Mouse (Mus musculus): ENCODE data around the gene Ttyh2.
A peak's percentile ranks its signal among the peaks of the same experiment; 100 is the strongest.

The Ttyh2 gene

DNA sequence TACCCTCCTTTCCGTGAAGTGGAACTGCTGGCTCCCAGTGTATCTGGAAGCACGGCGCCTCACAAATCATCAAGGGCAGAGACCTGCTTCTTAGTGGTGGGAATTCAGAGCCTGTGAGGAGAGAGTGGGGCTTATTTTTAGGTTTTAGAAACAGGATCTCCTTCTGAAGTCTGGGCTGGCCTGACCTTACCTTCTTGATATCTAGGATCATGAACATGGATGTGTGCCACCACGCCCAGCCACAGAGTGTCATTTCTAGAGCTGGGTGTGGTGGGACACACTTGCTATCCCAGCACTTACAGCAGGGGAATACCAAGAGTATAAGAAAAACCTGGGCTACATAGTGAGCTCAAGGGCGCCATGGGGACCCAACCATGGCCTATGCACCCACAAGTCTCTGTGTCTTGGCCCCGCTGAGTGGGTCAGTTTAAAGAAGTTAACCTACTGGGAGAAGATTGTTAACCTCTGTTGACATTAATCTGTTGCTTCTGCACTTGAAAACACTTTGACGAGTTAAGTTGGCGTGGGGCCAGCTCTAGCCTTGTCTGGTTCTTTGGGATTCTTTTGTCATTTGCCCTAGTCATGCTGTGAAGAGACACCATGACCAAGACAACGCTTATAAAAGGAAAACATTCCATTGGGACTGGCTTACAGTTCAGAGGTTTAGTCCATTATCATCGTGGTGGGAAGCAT, 7.9 kb downstream of the Ttyh2 start:
- no peak for DNase-seq

DNA sequence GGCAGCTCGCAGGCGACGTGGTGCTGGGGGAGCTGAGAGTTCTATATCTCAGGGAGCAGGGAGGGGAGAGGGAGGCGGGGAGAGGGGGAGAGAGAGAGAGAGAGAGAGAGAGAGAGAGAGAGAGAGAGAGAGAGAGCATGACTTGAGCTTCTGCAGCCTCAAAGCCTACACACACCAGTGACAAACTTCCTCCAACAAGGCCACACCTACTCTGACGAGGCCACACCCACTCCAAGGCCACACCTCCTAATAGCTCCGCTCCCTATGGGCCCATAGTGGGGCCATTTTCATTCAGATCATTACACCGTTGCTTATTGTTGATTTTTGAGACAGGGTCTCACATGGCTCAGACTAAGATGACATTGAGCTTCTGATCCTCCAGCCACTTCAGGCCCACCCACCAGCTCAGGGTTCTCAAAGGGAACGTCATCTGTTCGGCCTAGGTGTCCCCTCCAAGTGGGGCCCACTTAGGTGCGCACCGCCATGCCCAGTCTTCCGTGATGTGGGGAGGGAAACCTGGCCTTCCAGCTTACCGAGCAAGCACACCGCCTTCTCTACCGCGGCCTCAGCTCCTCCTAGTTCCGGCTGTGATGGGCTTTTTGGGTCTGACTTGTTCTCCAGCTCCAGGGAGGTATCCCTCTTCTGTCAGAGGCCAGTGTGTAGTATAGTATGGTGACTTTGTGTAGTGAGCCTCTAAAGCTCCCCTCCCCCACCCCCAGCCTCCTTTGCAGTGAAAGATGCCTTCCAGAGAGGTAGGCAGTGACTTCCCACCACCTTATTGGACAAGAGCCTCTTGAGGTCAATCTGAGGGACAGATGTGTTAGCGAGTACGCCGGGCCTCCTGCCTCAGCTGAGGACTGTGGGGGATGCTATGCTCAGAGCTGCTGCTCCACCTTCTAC, 8.7 kb downstream of the Ttyh2 start:
- no peak for DNase-seq

DNA sequence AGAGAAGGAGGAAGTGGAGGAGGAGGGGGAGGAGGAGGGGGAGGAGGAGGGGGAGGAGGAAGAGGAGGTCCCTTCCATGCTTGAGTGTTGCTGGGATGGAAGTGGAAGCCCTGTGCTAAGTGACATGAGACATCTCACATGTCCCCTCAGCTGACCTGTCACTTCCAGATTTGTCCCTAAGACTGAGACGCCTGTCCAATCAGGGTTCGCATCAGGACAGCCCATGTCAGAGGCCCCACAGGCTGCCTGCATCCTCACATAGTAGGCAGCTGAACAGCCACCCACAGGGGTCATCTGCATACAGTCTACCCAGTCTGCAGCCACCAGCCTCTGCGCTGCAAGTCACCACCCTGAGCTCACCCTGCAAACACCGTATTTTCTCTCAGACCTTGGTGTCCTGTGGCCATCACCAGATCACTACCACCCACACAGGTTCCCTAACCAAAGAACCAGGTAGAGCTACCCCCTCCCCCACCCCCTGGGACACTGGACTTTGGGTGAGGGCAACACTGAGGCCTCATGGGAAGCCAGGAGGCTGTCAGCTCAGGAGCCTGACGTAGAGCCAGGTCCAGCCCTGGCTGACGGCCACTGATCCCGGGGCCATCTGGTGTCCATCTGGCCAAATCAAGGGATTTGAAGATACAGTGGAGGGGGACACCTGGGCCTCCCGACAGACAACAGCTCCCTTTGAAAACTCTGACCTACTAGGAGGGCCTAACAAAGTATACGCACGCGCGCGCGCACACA, 9.6 kb downstream of the Ttyh2 start:
- no peak for DNase-seq

DNA sequence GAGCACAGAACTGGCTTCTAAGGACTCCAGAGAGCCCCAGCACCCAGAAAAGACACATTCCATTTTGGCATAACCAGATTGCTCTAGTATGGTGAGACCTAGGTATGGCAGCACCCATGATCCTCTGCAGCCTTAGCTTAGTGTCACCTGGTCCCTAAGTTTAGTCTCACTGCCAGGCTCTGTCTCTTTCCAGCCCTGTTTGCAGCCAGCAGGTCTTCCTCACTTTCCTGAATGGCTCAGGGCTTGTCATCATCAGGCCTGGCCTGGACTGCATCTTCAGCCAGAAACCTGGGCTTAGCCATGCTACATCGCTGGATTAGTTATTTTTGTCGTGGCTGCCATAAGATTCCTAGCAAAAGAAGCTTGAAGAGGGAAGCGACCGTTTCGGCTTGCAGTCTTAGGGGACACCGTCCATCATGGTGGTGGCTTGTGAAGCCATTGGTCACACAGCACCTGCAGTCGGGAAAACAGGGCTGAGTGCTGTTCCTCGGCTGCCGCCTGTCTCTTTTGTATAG, 10.4 kb downstream of the Ttyh2 start:
- no peak for DNase-seq

DNA sequence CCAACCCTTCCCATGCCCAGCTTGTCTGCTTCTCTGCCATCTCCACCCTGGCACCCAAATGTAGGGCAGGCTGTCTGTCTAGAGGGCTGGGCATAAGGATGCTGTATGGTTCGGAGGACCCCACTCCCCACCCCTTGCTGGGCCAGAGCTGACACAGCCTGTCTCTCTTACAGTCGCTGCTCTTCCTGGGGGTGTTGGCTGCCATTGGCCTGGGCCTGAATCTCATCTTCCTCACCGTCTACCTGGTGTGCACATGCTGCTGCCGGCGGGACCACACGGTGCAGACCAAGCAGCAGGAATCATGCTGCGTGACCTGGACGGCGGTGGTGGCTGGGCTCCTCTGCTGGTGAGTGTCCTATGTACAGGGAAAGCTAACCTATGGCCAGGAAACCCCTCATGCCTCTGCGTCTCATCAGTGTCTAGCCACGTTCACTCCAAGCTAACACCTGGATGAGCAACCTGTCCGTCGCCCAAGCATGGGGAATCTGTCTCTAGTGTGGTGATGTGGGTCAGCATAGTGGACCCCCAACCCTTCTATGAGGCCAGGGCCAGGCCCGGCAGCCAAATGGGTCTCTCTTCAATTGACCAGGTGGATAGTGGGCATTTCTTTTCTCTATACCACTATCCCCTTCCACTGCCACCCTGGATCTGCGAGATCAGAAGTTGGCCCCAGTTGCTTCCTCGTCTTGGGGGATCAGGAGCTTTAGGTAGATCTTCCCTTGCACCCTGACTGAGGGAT, 11.2 kb downstream of the Ttyh2 start:
- DNase-seq, result no peak

DNA sequence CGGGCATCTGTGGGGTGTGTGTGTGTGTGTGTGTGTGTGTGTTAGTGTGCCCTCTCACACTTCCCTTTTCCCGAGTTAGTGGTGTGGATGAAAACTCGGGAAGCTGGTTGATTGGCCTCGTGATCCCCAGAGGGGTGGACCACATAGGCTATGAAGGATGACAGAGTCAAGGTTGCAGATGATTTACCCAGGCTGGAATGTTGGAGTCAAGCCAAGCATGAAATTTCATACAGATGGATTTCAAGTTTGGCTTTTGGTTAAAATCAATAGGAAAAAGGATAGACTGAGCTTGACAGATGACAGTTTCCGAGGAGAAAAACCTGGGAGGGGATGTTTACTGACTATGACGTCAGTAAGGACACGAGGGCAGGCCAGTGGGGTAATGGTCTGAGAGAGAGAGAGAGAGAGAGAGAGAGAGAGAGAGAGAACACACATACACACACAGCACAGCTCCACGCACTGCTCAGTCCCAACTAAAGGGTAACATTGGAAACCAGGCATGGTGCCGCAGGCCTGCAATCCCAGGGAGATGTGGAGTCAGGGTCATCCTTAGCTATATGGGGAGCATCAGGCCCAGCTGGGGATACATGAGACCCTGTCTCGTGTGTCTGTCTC, 12.4 kb downstream of the Ttyh2 start:
- no peak for DNase-seq

DNA sequence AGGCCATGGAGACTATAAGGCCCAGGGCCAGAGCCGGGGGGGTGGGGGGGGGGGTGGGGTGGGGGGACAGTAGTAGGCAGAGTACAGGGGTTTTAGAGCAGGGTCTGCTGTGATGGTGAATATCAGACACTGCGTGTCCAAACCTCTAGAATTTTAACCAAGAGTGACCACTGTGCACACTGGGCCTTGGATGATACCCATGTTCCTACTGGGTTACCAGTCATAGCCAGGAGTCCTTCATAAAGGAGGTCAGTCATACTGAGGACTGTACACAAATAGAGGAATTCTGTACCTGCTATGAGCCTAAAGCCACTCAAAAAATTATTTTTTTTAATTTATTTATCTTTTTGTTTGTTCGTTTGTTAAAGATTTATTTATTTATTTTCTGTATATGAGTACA, 13.5 kb downstream of the Ttyh2 start:
- DNase-seq, result no peak

DNA sequence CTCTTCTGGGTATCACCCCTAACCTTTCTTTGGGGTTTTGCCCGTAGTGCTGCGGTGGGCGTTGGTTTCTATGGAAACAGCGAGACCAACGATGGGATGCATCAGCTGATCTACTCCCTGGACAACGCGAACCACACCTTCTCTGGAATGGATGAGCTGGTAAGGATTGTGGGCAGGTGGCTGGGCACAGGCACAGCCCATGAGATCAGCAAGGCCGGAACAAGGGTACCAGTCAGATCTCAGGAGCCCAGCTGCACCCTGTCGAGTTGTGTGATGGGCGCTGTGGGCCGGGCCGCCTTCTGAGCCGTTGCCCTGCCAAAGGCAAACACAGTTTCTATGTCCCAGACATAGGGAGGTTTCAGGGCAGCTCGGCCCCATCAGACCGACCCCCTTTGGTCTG, 15.0 kb downstream of the Ttyh2 start:
- DNase-seq, result no peak

DNA sequence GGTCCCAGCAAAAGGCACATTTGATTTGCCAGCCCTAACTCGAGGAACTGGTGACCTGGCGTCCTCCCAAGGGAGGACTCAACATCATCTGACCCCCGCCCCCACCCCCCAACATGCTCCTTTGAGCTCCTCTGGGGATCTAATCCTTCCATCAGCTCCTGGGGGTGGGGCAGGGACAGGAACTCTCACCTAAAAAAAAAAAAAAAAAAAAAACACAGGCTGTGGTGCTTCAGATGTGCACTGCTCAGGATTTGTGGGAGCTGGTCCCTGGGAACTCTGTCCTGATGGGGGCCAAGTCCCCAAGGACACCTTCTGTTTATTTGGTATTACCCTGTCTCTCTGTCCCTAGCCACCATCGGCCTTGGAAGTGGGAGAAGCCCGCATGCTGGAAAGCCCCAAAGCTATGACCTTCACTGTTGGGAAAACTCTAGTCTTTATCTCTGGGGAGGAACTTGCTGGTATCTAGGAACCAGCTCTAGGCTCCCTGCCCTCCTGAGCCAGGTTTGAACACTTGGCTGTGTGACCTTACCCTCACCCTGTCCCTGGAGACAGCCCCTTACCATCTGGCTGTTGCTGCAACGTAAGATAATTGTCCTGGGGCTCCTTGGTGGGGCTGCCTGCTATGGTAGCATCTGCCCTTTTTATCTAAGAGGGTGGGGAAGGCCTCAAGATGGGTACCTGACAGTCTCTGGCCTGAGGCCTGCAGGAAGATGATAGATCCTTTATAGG, 16.4 kb downstream of the Ttyh2 start:
- no peak for DNase-seq

DNA sequence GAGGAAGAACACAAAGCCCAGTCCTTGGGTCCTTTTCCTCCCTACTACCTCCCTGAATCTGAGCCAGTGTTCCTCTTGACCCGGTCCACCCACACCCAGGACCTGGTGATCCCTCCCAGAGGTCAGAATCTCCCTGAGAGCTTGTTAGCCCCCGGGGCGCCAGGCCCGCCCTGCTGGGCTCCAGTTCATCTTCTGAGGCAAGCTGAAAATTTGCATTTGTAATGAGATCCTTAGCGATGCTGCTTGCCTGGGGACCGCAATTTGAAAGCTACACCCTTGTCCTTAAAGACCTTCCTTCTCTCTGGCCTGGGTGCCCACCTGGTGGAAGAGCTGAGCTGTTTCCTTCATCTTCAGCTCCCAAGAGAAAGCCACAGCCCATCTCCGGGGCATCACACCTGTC, 17.4 kb downstream of the Ttyh2 start:
- no peak for DNase-seq

DNA sequence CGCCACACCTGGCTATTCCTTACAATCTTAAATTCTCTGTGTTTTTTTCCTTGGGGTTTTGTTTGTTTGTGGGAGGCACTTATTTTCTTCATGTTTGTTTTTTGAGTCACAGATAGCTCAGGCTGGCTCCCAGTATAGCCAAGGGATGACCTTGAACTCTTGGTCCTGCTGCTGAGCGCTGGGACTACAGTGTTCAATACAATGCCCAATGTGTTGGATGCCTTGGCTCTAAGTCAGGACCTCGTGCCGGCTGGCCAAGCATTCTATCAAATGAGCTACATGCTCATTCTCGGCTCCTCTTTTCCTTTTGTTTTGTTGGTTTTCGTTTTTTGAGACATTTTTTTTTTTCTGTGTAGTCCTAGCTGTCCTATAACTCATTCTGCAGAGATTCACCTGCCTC, 18.2 kb downstream of the Ttyh2 start:
- DNase-seq, result no peak

DNA sequence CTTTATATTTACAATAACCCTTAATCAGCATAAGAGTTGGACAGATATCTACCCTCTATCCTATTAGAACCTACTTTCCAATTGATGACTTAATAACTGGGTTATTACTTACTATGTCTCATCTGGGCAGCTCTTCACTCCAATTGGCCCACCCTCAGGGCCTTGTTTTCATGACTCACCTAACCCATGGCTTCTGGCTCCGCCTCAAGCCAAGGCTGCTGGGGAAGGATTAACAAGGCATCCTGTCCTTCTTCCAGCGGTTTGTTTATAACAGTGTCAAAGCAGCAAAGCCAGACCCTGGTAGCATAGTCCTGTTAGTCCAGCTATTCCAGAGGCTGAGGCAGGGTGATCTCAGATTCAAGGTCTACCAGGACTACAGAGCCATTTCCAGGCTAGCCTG, 19.2 kb downstream of the Ttyh2 start:
- no peak for DNase-seq

DNA sequence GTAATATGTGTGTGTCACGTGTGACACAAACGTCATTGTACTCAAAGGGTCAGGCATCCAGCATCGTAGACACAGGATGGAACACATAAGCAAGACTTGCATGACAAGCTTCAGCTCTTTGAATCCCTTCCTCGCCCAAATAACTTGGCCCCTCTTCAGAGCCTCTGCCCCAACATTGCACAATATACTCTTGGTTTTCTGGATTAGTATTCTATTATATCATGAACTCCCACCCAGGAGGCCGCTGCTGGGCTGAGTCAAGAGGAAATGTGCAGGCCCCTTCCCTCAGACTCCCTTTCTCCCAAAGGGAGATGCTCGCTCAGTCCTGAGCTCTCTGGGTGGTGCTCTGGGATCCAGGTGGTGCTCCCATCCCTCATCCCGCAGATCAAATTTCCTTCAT, 23.3 kb downstream of the Ttyh2 start:
- no peak for DNase-seq

DNA sequence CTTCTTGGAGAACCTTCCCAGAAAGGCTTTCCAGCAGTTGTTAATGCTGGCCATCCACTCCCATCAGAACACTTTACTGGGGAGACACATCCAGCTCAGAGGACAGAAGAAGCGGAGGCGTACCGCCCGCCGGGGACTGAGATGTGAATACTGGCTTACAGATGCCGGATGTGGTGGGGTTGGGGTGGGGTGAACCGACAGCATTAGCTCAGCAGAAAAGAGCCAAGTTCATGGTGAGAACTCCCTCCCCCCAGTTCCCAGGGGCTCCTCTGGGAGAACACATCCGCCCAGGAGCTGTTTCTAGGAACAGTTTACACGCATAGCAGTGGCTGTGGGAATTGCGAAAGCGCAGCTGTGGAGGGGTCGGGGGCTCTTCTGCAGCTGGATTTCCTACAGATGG, 24.3 kb downstream of the Ttyh2 start:
- peak; percentile 71 for DNase-seq

DNA sequence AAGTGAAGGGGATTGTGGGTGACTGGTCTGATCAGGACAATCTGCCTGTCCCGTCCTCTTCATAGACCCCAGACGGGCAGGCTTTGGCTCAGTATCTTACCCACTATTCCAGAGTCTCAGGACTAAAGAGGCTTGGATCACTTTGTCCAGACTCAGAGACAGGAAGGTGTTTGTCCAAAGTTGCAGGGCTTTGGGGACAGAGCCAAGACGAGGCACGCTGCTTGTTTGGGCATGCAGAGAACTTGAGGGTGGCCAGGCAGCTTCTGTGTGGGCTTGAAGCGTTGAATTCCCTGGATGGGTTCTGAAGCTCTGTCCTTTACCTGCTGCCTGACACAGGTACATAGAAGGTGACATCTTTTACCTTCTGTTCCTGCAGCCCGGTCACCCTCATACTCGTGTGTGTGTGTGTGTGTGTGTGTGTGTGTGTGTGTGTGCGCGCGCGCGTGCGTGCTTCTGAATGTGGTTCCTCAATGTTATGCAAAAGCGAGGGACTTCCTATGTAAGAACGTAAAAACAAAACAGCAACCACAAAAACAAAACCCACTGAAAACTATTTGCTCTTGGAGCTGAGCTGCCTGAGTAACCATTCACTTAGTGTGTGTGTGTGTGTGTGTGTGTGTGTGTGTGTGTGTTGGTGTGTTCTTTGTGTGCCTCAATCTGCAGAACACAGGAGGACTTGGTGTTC, 27.2 kb downstream of the Ttyh2 start:
- peak; percentile 20 for DNase-seq

DNA sequence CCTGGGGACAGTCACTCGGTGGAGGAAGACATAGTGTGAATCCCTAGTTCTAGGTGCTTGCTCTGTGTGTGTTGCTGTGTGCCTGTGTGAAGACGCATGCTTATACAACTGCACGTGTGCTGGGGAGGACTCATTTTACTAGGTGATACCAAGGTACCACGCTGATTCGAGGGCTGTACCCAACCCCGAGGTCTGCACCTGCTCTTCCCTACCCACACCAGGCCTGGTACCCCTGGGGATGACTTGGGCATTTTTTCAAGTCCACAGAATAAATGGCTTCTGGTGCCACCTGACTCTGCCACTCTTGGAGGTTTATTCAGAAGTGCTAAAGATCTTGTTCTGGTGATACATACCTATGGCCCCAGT, 27.7 kb downstream of the Ttyh2 start:
- no peak for DNase-seq

DNA sequence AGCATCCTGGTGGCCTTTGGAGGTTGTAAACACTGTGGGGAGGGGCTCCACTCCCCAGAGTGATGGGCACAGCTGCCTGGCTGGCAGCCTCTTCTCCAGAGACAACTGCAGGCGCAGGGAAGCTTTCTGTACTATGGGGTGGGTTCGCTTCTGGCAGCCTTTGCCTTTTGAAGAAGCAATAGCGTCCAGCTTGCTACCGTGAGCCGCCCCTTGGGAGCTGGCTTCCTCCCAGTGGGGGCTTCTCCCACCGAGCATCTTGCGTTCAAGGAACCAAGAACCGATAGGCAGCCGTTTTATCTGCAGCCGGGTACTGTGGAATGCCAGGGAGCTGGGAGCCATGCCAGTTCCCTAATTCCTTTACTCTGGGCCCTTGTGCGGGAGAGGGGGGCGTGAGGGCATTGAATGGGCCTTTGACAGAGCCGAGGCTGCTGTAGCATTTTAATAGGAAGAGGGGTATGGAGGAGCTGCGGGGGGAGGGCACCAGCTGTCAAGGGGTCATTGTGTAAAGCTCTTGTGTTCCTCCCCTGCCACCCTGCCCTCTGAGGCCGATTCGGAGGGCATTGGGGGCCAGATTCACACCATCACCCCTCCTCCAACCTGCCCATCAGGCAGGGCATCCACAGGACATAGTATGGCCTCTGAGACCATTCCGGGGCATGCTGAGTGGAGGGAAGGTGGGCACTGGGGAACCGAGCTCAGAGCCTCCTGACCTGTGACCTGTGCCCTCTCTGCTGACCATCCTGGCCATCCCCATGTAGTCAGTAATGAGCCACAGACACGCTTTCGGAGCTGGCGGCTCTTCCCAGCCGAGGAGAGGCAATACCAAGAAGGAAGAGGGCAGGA, 29.1 kb downstream of the Ttyh2 start:
- DNase-seq, result no peak

DNA sequence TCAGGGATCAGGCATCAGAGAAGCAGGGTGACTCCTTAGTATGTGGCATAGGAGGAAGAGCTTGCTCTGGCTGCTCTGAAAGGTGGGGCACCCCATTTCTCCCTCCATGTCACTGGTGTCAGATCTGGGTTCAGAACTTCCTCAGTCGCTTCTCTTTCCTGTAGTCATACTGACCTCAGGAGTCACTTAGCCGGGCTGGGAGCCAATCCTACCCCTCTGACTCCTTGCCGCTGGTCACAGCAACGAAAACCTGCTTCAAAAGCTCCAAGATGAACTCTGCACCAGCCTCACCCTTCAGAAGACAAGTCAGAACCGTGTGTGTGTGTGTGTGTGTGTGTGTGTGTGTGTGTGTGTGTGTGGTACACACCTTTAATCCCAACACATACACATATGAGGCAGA, 31.1 kb downstream of the Ttyh2 start:
- no peak for DNase-seq

DNA sequence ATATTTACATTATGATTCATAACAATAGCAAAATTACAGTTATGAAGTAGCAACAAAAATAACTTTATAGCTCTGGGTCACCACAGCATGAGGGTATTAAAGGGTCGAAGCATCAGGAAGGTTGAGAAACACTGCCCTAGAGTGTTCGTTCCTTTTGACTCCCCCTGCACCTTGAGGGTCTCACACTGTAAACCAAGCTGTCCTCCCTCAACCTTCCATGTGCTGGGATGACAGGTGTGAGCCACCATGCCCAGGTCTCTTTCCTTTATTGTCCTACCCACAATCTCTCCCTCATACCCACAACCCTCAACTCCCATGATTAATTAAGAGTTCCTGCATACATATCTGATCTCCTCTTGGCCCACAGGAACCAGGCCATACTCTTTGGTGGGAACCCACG, 36.2 kb downstream of the Ttyh2 start:
- no peak for DNase-seq

DNA sequence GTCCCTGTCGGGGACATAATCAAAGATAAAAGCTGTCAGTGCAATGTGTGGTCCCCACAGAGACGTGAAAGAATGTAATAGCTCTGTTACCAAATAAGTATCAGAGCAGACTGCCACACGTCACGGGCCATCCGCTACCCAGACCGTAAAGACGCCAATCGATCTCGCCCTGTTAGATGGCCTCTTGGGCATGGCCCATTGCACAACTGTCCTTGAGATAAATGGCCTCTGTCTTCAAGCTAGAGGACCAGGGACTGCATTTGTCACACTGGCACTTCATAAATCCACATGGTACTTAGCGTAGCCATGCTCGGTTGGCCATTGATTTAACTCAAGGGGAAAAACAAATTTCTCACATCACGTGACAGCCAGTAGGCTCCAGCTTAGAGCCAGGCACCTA, 36.6 kb downstream of the Ttyh2 start:
- DNase-seq, result no peak

Measured in thymus, postnatal 14 days (tissue).